Comparison of ENCODE assay signal across 16 mouse cellular contexts in genomic region chr8:119339546-119339945, GRCm38 (mm10).
"Had no signal": no experiment of that assay in that cellular context is flagged by ENCODE, and none has a peak within 500 bp of the region (broad histone marks: within the 10 kb centered on the region; RNA-seq: fewer than 3 reads in every experiment).

No protein-coding gene starts in this region.

- H3K9ac ChIP-seq: limb, embryonic 15.5 days; liver, embryonic 14.5 days; neural tube, embryonic 15.5 days had no signal

- ATAC-seq: hindbrain, postnatal 0 days had no signal

- H3K36me3 ChIP-seq: limb, embryonic 15.5 days; midbrain, embryonic 10.5 days; neural tube, embryonic 15.5 days had no signal

- H3K4me2 ChIP-seq: limb, embryonic 15.5 days; neural tube, embryonic 15.5 days had no signal

- H3K27me3 ChIP-seq: limb, embryonic 15.5 days had no signal

- H3K9me3 ChIP-seq: limb, embryonic 15.5 days; neural tube, embryonic 15.5 days had no signal

- H3K27ac ChIP-seq: hindbrain, postnatal 0 days; kidney, postnatal 0 days; limb, embryonic 15.5 days; liver, embryonic 14.5 days; midbrain, embryonic 10.5 days; neural tube, embryonic 15.5 days had no signal

- H3K4me1 ChIP-seq: midbrain, embryonic 10.5 days had no signal

- DNase-seq: layer of hippocampus, adult 9-11 months; layer of hippocampus, postnatal 36 days; lung, adult 18-20 months; midbrain, embryonic 14.5 days; right cerebral cortex, adult 18-20 months; right cerebral cortex, postnatal 4 days; spleen, adult 18-20 months; thymus, adult 18-20 months; thymus, postnatal 14 days had no signal

- H3K4me3 ChIP-seq: limb, embryonic 15.5 days; midbrain, embryonic 10.5 days; myocyte; neural tube, embryonic 15.5 days had no signal
